Mouse (Mus musculus): ENCODE data around the gene Itpk1.

DNA sequence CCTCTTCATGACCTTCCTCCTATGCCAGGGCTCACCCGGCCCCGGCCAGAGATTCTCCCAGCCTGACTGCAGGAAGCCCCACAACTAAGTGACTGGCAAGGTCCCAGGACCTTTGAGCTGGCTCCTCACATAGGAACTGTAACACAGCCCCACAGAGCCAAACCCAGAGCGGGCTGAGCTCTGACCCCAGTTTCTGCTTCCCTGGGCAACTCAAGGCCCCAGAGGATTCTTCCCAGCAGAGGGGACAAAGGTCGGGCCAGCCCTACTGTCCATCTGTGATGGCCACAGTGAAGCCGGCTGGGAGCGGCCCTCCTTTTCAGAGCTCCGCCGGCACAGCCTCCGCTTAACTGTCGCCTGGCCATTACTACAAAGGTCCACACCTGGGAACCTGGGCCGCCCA lies 13.6 kb downstream of the Itpk1 start:
- no peak for TF ChIP-seq CTCF (IDR thresholded peaks at IDR 0.05; ENCODE audit: borderline replicate concordance, insufficient read depth, low read depth, low read length)
- no peak for TF ChIP-seq POLR2A (IDR thresholded peaks at IDR 0.05; ENCODE audit: borderline replicate concordance, insufficient read depth, low read length)

Measured in cerebellum, adult 2 months (tissue).